Mouse (Mus musculus): ENCODE measurements around the gene Med24. TPM values are rescaled to one million over a fixed set of nuclear protein-coding genes. Genes with fewer than 3 reads are reported as not detected.
"Not testable (repeated sequence)": the region's sequence is repeated elsewhere in the genome, so short reads cannot be mapped to it uniquely, and the experiment has no call there.

The Med24 gene
- polyA plus RNA-seq, 1 experiment from 2014 or later: 96.5 TPM

- H3K9ac ChIP-seq (replicated peaks): no peak overlapping the region
- H3K4me1 ChIP-seq: no peaks in the 10 kb centered on the region
- no peak overlapping the region for H3K27ac ChIP-seq (replicated peaks)
- WGBS: 93% methylated on average over 9 of the region's 9 CpGs
- H3K36me3 ChIP-seq: peaks cover 78% of the 10 kb centered on the region
- H3K4me3 ChIP-seq: no peak overlapping the region
- H3K4me2 ChIP-seq (replicated peaks): no peak overlapping the region
- ATAC-seq (ENCODE audit: low FRiP score, low read depth): no peak
- no peaks in the 10 kb centered on the region for H3K9me3 ChIP-seq
- no peaks in the 10 kb centered on the region for H3K27me3 ChIP-seq
These were observed 35.5 kb downstream of the Med24 start for GRCm38 (mm10) chr11:98693746-98694145.

GRCm38 (mm10) chr11:98693201-98693600 is 36.0 kb downstream of the Med24 start:
- 79% methylated on average over 13 of the region's 13 CpGs for WGBS
- Histone ChIP-seq H3K4me3 (no peak overlapping the region), H3K27me3 (no peaks in the 10 kb centered on the region), H3K36me3 (peaks cover 80% of the 10 kb centered on the region), H3K9me3 (no peaks in the 10 kb centered on the region), H3K27ac (replicated peaks) (no peak overlapping the region), H3K4me2 (replicated peaks) (no peak overlapping the region), H3K4me1 (no peaks in the 10 kb centered on the region), H3K9ac (replicated peaks) (no peak overlapping the region)
- ATAC-seq (ENCODE audit: low FRiP score, low read depth): no peak

GRCm38 (mm10) chr11:98688009-98688408 is 41.2 kb downstream of the Med24 start:
- peaks cover 77% of the 10 kb centered on the region for H3K36me3 ChIP-seq

GRCm38 (mm10) chr11:98686976-98687375 is 42.3 kb downstream of the Med24 start:
- H3K36me3 ChIP-seq: peaks cover 66% of the 10 kb centered on the region
- no peak for ATAC-seq (ENCODE audit: low FRiP score, low read depth)
- no peak overlapping the region for H3K4me3 ChIP-seq
- WGBS: 86% methylated on average over 4 of the region's 4 CpGs
- no peak overlapping the region for H3K4me2 ChIP-seq (replicated peaks)
- peaks cover 12% of the 10 kb centered on the region for H3K4me1 ChIP-seq
- no peaks in the 10 kb centered on the region for H3K27me3 ChIP-seq
- no peaks in the 10 kb centered on the region for H3K9me3 ChIP-seq
- no peak overlapping the region for H3K27ac ChIP-seq (replicated peaks)
- H3K9ac ChIP-seq (replicated peaks): no peak overlapping the region

More at GRCm38 (mm10) chr11:98688009-98688408, 41.2 kb downstream of the Med24 start:
- no peaks in the 10 kb centered on the region for H3K27me3 ChIP-seq
- WGBS: 91% methylated on average over 8 of the region's 8 CpGs
- peaks cover 12% of the 10 kb centered on the region for H3K4me1 ChIP-seq
- H3K4me3 ChIP-seq: no peak overlapping the region
- no peaks in the 10 kb centered on the region for H3K9me3 ChIP-seq
- no peak overlapping the region for H3K9ac ChIP-seq (replicated peaks)
- no peak overlapping the region for H3K4me2 ChIP-seq (replicated peaks)
- H3K27ac ChIP-seq (replicated peaks): no peak overlapping the region
- no peak for ATAC-seq (ENCODE audit: low FRiP score, low read depth)

GRCm38 (mm10) chr11:98685642-98686041 is 43.6 kb downstream of the Med24 start:
- Histone ChIP-seq H3K4me2 (replicated peaks) (no peak overlapping the region), H3K36me3 (peaks cover 53% of the 10 kb centered on the region), H3K4me3 (no peak overlapping the region), H3K27me3 (no peaks in the 10 kb centered on the region), H3K9me3 (no peaks in the 10 kb centered on the region), H3K9ac (replicated peaks) (no peak overlapping the region), H3K4me1 (peaks cover 12% of the 10 kb centered on the region), H3K27ac (replicated peaks) (no peak overlapping the region)
- ATAC-seq (ENCODE audit: low FRiP score, low read depth): no peak
- WGBS: 94% methylated on average over 9 of the region's 9 CpGs

- Histone ChIP-seq H3K36me3 (peaks cover 30% of the 10 kb centered on the region), H3K4me3 (peak overlapping the region; percentile 98), H3K27ac (replicated peaks) (peak overlapping the region; percentile 75), H3K4me1 (peaks cover 12% of the 10 kb centered on the region), H3K27me3 (no peaks in the 10 kb centered on the region), H3K9ac (replicated peaks) (peak overlapping the region; percentile 100), H3K9me3 (no peaks in the 10 kb centered on the region), H3K4me2 (replicated peaks) (peak overlapping the region; percentile 91)
- peak; percentile 55 for ATAC-seq (ENCODE audit: low FRiP score, low read depth)
- under 1% methylated on average over 23 of the region's 23 CpGs for WGBS
These were observed 46.4 kb downstream of the Med24 start for GRCm38 (mm10) chr11:98682811-98683210.

- ATAC-seq (ENCODE audit: low FRiP score, low read depth): peak; percentile 96
- peak within 1 kb of the TSS; percentile 91 for H3K4me2 ChIP-seq (replicated peaks)
- no peaks in the 10 kb centered on the region for H3K9me3 ChIP-seq
- peaks cover 23% of the 10 kb centered on the region for H3K36me3 ChIP-seq
- H3K9ac ChIP-seq (replicated peaks): peak within 1 kb of the TSS; percentile 100
- peaks cover 12% of the 10 kb centered on the region for H3K4me1 ChIP-seq
- peak within 1 kb of the TSS; percentile 75 for H3K27ac ChIP-seq (replicated peaks)
- WGBS: 5% methylated on average over 45 of the region's 45 CpGs
- H3K4me3 ChIP-seq: peak within 1 kb of the TSS; percentile 98
- no peaks in the 10 kb centered on the region for H3K27me3 ChIP-seq
These were observed 47.2 kb downstream of the Med24 start, which contains the start of gene Psmd3 for GRCm38 (mm10) chr11:98681786-98682745. Gene Psmd3, plus strand, starts transcription at chr11:98682554.

GRCm38 (mm10) chr11:98681186-98681585 is 48.0 kb downstream of the Med24 start:
- H3K4me1 ChIP-seq: peaks cover 12% of the 10 kb centered on the region
- no peaks in the 10 kb centered on the region for H3K9me3 ChIP-seq
- peak overlapping the region; percentile 91; the same call in 1 of the 2 replicates for H3K4me2 ChIP-seq (replicated peaks)
- H3K4me3 ChIP-seq: no peak overlapping the region
- no peak overlapping the region for H3K27ac ChIP-seq (replicated peaks)
- H3K27me3 ChIP-seq: peaks cover 4% of the 10 kb centered on the region; the same call in 1 of the 2 replicates
- ATAC-seq (ENCODE audit: low FRiP score, low read depth): no peak
- WGBS: 82% methylated on average over 4 of the region's 4 CpGs
- peaks cover 14% of the 10 kb centered on the region for H3K36me3 ChIP-seq
- H3K9ac ChIP-seq (replicated peaks): no peak overlapping the region

GRCm38 (mm10) chr11:98680595-98680994 is 48.6 kb downstream of the Med24 start:
- H3K4me2 ChIP-seq (replicated peaks); H3K36me3 ChIP-seq; H3K27ac ChIP-seq (replicated peaks); H3K9me3 ChIP-seq; ATAC-seq (ENCODE audit: low FRiP score, low read depth); H3K27me3 ChIP-seq; H3K9ac ChIP-seq (replicated peaks); H3K4me3 ChIP-seq: not testable (repeated sequence)
- peaks cover 12% of the 10 kb centered on the region for H3K4me1 ChIP-seq
- 89% methylated on average over 4 of the region's 4 CpGs for WGBS

- Histone ChIP-seq H3K9ac (replicated peaks) (no peak overlapping the region), H3K27ac (replicated peaks) (no peak overlapping the region), H3K27me3 (peaks cover 10% of the 10 kb centered on the region; the same call in 1 of the 2 replicates), H3K36me3 (peaks cover 2% of the 10 kb centered on the region), H3K4me2 (replicated peaks) (no peak overlapping the region), H3K4me1 (peaks cover 12% of the 10 kb centered on the region), H3K9me3 (no peaks in the 10 kb centered on the region), H3K4me3 (no peak overlapping the region)
- 94% methylated on average over 1 of the region's 1 CpGs for WGBS
- ATAC-seq (ENCODE audit: low FRiP score, low read depth): no peak
These were observed 49.2 kb downstream of the Med24 start for GRCm38 (mm10) chr11:98680023-98680422.

GRCm38 (mm10) chr11:98675829-98676363 is 53.3 kb downstream of the Med24 start:
- 47% methylated on average over 7 of the region's 7 CpGs for WGBS
- H3K4me2 ChIP-seq (replicated peaks): no peak overlapping the region

GRCm38 (mm10) chr11:98673136-98673535 is 56.1 kb downstream of the Med24 start:
- H3K27me3 ChIP-seq: peaks cover 27% of the 10 kb centered on the region
- H3K9me3 ChIP-seq; H3K4me3 ChIP-seq; H3K27ac ChIP-seq (replicated peaks); H3K36me3 ChIP-seq; H3K4me2 ChIP-seq (replicated peaks); H3K9ac ChIP-seq (replicated peaks); H3K4me1 ChIP-seq: not testable (repeated sequence)
- 13% methylated on average over 7 of the region's 7 CpGs for WGBS
- ATAC-seq (ENCODE audit: low FRiP score, low read depth): 0 out of 2 replicates have a peak, but pooled peaks have one; percentile 41

More at GRCm38 (mm10) chr11:98675829-98676363, 53.3 kb downstream of the Med24 start:
- Histone ChIP-seq H3K27ac (replicated peaks) (no peak overlapping the region), H3K9me3 (no peaks in the 10 kb centered on the region), H3K27me3 (peaks cover 11% of the 10 kb centered on the region; the same call in 1 of the 2 replicates), H3K4me1 (no peaks in the 10 kb centered on the region), H3K9ac (replicated peaks) (no peak overlapping the region), H3K36me3 (no peaks in the 10 kb centered on the region), H3K4me3 (no peak overlapping the region)
- no peak for ATAC-seq (ENCODE audit: low FRiP score, low read depth)

Measured in midbrain, embryonic 12.5 days (tissue).